Mouse (Mus musculus): ENCODE measurements around the gene Rps2.

DNA sequence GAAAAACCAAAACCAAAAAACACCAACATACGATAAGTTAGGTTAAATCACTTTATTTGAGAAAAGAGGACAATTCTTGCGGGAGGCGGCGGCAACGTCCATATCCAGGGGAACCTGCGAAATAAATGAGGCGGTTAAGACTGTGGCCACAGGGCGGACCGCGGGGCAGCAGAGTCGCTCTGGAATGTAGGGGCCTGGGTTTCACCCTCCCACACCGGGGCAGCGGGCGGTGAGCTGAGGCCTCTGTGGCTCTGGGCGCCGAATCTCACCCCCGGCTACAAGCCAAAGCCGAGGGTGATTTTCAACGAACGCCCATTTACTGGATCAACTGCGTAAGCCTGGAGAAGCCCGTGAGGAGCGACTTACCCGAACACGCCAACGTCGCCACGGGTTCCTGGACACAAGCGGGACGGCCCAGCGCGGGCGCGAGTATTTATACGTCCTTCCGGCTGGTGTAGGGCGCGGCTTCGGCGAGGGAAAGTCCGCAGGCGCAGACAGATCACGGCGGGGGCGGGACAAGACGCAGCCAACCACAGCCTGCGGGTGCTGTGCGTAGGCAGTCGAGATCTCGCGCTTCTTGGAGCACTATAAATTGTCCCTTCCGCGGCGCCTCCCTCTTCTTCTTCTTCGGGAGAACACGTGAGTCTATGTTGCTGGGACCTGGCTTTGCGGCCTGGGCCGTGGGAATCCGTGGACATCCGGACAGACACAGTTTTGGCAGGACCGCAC lies 1.7 kb downstream of the Rps2 start:
- TF ChIP-seq HCFC1 (IDR thresholded peaks at IDR 0.05; ENCODE audit: low read depth, low read length) (peak; percentile 95), MAFK (IDR thresholded peaks at IDR 0.05; ENCODE audit: borderline replicate concordance, low read depth, low read length) (no peak), ZC3H11A (IDR thresholded peaks at IDR 0.05; ENCODE audit: low read depth, low read length) (no peak), POLR2AphosphoS2 (IDR thresholded peaks at IDR 0.05; ENCODE audit: low read length) (peak; percentile 99), SMC3 (IDR thresholded peaks at IDR 0.05; ENCODE audit: low read depth, low read length) (no peak), POLR2A (IDR thresholded peaks at IDR 0.05; ENCODE audit: control insufficient read depth in 1 of 2, insufficient read depth in 1 of 2, low read depth in 1 of 2, low read length in 2 of 2, poor library complexity in 1 of 2) (peak; percentile 77 to 98), CTCF (IDR thresholded peaks at IDR 0.05 in 2 of 3, conservative IDR thresholded peaks at IDR 0.05 in 1 of 3; ENCODE audit: control insufficient read depth in 1 of 3, insufficient read depth in 1 of 3, low read depth in 2 of 3, low read length in 3 of 3, poor library complexity in 1 of 3, severe bottlenecking in 1 of 3) (no peak)
